Mouse (Mus musculus) heart, embryonic 14.5 days (tissue): Measurements from ENCODE around the gene Cops8. TPM values are rescaled to one million over a fixed set of nuclear protein-coding genes. Genes with fewer than 3 reads are reported as not detected.
A peak's percentile ranks its signal among the peaks of the same experiment; 100 is the strongest.

Source experiments
- ATAC-seq: fragments of 200-750 bp; cut with Nextera tagmentation; 2 replicates; pipeline ENCODE4 v1.8.0; 2017; ENCODE audit warnings: low read depth, moderate TSS enrichment; ENCODE audit not compliant: insufficient number of reproducible peaks, insufficient read depth, low FRiP score
- H3K27ac ChIP-seq, 2 experiments: fragments of 200-500 bp in 1 of 2; fragments of 300-500 bp in 1 of 2; sonication (generic) in 1 of 2; replicated peaks in 1 of 2; 2 replicates each; pipeline ENCODE4 v1.5.1; 2012 to 2014; ENCODE audit warnings: low read depth in 2 of 2, low read length in 2 of 2, control low read depth in 1 of 2, mild to moderate bottlenecking in 1 of 2, mixed read lengths in 1 of 2; ENCODE audit not compliant: control insufficient read depth in 1 of 2, insufficient read depth in 1 of 2
- H3K27me3 ChIP-seq: fragments of 300-500 bp; sonication (generic); 2 replicates; pipeline ENCODE4 v1.6.1; 2014; ENCODE audit warnings: mild to moderate bottlenecking, low read length, control low read depth; ENCODE audit not compliant: control insufficient read depth, insufficient read depth
- H3K36me3 ChIP-seq: fragments of 300-500 bp; sonication (generic); 2 replicates; pipeline ENCODE4 v1.6.1; 2014; ENCODE audit warnings: mild to moderate bottlenecking, control low read depth, low read length, mixed read lengths; ENCODE audit not compliant: control insufficient read depth, insufficient read depth
- H3K4me1 ChIP-seq, 2 experiments: fragments of 200-500 bp in 1 of 2; fragments of 300-500 bp in 1 of 2; sonication (generic) in 1 of 2; 2 replicates each; pipeline ENCODE4 v1.6.1; 2012 to 2014; ENCODE audit warnings: low read length in 2 of 2, control low read depth in 1 of 2, mixed read lengths in 1 of 2; ENCODE audit not compliant: control insufficient read depth in 2 of 2, insufficient read depth in 2 of 2
- H3K4me2 ChIP-seq: fragments of 300-500 bp; sonication (generic); 2 replicates; pipeline ENCODE4 v1.6.1; 2014; ENCODE audit warnings: mild to moderate bottlenecking, low read length
- H3K4me3 ChIP-seq, 2 experiments: fragments of 200-500 bp in 1 of 2; fragments of 300-500 bp in 1 of 2; sonication (generic) in 1 of 2; 2 replicates each; pipeline ENCODE4 v1.5.1; 2012 to 2014; ENCODE audit warnings: low read length in 2 of 2, mild to moderate bottlenecking in 2 of 2, control low read depth in 1 of 2, low read depth in 1 of 2, moderate library complexity in 1 of 2; ENCODE audit not compliant: control insufficient read depth in 1 of 2, insufficient read depth in 1 of 2
- H3K9ac ChIP-seq: fragments of 300-500 bp; sonication (generic); 2 replicates; pipeline ENCODE4 v1.6.1; 2014; ENCODE audit warnings: mild to moderate bottlenecking, low read length
- H3K9me3 ChIP-seq: fragments of 300-500 bp; sonication (generic); 2 replicates; pipeline ENCODE4 v1.6.1; 2016; ENCODE audit warnings: low read length, control low read depth; ENCODE audit not compliant: control insufficient read depth
- WGBS: fragments of 180-500 bp; shearing (Covaris S2); extraction: QIAGEN DNeasy Blood & Tissue Kit; methylation state at CpG from one replicate; pipeline ENCODE4 v1.1.7; 2014; 5-methylcytosine and 5-hydroxymethylcytosine counted together
- polyA plus RNA-seq: library from polyadenylated mRNA; unstranded; fragments of >200 nt; fragmentation: Nextera tagmentation; extraction: Ambion mirVana; gene quantifications from 2 replicates; pipeline ENCODE4 v1.2.1, GENCODE M21; 2014

The Cops8 gene
- 125 and 128 TPM in 2 replicates for polyA plus RNA-seq

DNA sequence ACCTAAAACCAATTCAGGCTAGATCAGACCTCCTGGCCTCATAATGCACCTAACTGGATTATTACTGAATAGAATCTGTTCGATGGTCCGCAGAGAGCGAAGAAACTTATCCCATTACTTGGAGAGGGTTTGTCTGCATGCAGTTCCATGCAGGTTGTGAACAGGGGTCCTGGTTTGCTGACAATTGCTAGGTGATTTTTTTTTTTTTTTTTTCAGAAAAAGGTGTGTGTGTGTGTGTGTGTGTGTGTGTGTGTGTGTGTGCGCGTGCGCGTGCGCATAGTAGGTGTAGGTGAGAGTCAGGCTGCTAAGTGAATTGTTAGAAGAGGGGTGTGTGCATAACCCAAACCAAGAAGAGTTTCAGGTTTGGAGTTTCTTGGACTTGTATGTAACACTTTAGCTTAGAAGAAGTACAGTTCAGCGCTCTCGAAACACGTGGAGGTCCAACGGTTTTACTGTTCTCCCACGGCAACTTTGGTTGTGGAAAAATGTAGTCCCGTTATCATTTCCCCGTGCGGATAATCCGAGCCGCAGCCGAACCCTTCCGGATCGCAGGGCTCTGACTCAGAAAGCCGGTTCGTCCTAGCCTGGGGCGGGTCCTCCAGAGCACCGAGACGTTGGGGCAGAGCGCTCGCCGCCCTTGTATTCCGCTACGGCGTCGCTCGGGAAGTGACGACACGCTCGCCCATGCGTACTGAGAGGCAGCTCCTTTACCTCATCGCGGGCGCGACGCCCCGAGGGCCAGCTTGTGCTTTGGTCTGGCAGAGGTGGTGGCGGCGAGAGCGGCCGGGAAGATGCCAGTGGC, at the start of gene Cops8:
Gene Cops8 (plus strand): TSS at position 223 of the 802 bp plus-strand sequence.
- WGBS: 5% methylated on average over 48 of the region's 48 CpGs
- peak within 1 kb of the TSS; percentile 92 for H3K9ac ChIP-seq
- H3K27me3 ChIP-seq: no peaks in the 10 kb centered on the region
- ATAC-seq: peak; percentile 95
- H3K9me3 ChIP-seq: no peaks in the 10 kb centered on the region
- H3K4me1 ChIP-seq: peaks cover 0 to 5% of the 10 kb centered on the region in 2 experiments; a peak in 1 of 4 replicates
- H3K36me3 ChIP-seq: peaks cover 28% of the 10 kb centered on the region
- H3K27ac ChIP-seq: peak within 1 kb of the TSS; percentile 61 to 76
- peak within 1 kb of the TSS; percentile 68 for H3K4me2 ChIP-seq
- H3K4me3 ChIP-seq: peak within 1 kb of the TSS; percentile 85 to 87

DNA sequence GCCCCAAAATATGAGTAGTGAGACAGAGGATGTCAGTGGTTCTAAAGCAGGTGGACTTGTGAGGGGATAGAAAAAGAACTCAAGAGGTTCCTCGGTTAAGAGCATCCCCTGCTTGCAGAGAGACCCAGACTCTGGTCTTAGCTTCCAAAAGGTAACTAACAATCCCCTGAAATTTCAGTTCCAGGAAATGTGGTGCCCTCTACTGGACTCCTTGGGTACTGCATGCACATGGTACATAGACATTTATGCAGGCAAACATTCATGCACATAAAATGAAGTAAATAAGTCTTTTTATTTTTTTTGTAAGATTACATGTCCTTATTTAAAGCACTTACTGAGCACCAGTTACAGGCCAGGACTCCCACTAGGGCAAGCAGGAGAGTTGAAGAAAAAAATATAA, 45.6 kb upstream of the Cops8 start:
- no peak for ATAC-seq
- no peaks in the 10 kb centered on the region for H3K36me3 ChIP-seq
- WGBS: 91% methylated on average over 1 of the region's 1 CpGs

DNA sequence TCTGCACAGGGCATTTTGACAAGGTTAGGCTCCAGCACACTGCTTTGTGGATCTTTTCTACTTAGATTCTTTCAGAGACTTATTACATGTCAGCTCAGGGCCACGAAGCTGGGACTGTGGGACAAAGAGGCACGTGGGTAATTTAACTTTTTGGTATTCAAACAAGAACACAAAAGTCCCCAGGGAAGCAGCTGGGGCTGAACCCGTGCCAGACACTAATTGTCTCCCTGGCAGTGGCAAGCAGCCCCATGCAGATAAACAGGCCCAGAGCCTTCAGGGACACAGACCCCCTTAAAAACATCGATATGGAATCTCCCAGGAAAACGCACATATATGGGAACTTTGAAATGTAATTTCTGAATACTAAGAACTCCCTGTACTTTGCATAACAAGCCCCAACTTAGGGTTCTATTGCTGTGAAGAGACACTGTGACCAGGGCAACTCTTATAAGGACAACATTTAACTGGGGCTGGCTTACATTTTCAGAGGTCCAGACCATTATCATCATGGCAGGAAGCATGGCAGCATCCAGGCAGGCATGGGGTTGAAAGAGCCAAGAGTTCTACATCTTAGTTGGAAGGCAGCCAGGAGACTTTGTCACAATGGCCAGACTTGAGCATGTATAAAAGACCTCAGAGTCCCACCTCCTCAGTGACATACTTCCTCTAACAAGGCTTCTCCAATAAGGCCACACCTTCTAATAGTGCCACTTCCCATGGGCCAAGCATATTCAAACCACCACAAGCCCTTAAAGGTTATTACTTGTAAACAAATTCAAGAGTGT, 41.6 kb upstream of the Cops8 start:
- WGBS: 72% methylated on average over 5 of the region's 5 CpGs
- no peaks in the 10 kb centered on the region for H3K36me3 ChIP-seq
- no peaks in the 10 kb centered on the region for H3K27me3 ChIP-seq
- H3K4me2 ChIP-seq: no peak overlapping the region
- H3K9ac ChIP-seq: no peak overlapping the region
- peaks cover 4% of the 10 kb centered on the region; the same call in 1 of the 2 replicates for H3K9me3 ChIP-seq
- H3K4me1 ChIP-seq: no peaks in the 10 kb centered on the region
- H3K4me3 ChIP-seq: no peak overlapping the region
- ATAC-seq: no peak
- H3K27ac ChIP-seq: no peak overlapping the region

More for the DNA sequence above, 45.6 kb upstream of the Cops8 start:
- Histone ChIP-seq H3K4me1 (no peaks in the 10 kb centered on the region; a peak in 1 of 4 replicates), H3K4me3 (no peak overlapping the region), H3K27me3 (no peaks in the 10 kb centered on the region), H3K4me2 (no peak overlapping the region), H3K9me3 (peaks cover 4% of the 10 kb centered on the region; the same call in 1 of the 2 replicates), H3K27ac (no peak overlapping the region), H3K9ac (no peak overlapping the region)

DNA sequence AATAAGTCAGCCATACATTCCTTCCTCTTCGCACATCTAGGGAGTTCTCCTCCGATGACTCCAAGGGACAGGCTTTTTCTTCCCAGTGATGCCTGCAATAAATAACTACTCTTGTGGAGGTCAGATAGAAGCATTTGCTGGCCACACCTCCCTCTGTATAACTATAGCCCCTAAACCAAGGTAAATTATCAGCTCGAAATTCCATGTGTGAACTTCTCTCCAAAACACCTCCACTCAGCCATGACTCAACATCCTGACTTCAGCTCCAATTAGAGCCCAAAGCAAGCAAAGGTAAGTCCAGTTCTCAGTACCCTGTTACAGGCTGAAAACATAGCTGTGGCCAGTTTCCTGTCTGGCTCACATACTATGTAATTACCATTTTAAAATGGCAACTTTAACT, 38.8 kb upstream of the Cops8 start:
- Histone ChIP-seq H3K27me3 (no peaks in the 10 kb centered on the region), H3K4me3 (no peak overlapping the region), H3K9ac (no peak overlapping the region), H3K4me1 (no peaks in the 10 kb centered on the region), H3K9me3 (no peaks in the 10 kb centered on the region), H3K27ac (no peak overlapping the region), H3K4me2 (no peak overlapping the region), H3K36me3 (no peaks in the 10 kb centered on the region)
- ATAC-seq: no peak
- 79% methylated on average over 3 of the region's 3 CpGs for WGBS

DNA sequence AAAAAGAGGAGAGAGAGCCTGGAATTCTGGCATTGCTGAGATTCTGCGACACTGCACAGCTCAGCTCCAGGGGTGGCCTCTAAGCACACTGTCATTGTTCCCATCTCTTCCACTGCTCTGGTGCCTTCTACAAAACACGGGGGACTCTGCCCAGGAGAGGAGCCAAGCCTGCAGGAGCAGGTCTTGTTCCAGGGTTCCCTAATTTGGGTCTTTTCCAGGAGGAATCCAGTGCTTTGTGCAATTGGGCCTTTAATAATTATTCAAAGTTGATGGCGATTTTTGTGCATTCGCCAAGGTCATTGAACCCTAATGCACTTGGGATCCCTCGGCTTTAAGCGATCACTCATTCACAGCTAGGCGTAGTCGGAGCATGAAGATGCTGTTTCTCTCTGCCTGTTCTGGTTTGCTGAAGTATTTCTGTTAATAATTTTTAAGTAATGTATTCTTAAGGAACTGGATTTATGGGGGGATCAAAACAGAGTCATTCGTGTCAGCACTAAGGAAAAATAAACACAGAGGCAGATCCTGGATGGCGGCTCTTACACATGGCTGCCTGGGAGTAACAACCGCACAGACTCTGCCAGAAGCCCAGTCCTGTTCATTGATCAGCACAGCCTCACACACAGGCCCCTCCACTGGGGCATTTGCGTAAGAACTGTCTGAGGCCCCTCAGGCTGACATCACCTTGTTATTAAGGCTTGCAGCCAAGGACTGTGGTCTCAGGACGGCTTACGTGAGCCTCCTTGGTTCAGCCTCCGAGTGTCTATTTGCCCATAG, 35.9 kb upstream of the Cops8 start:
- H3K27me3 ChIP-seq: no peaks in the 10 kb centered on the region
- no peak overlapping the region for H3K27ac ChIP-seq
- H3K4me1 ChIP-seq: no peaks in the 10 kb centered on the region
- no peak overlapping the region for H3K4me2 ChIP-seq
- 78% methylated on average over 15 of the region's 15 CpGs for WGBS
- H3K9me3 ChIP-seq: no peaks in the 10 kb centered on the region
- ATAC-seq: no peak
- H3K9ac ChIP-seq: no peak overlapping the region
- no peak overlapping the region for H3K4me3 ChIP-seq
- no peaks in the 10 kb centered on the region for H3K36me3 ChIP-seq

DNA sequence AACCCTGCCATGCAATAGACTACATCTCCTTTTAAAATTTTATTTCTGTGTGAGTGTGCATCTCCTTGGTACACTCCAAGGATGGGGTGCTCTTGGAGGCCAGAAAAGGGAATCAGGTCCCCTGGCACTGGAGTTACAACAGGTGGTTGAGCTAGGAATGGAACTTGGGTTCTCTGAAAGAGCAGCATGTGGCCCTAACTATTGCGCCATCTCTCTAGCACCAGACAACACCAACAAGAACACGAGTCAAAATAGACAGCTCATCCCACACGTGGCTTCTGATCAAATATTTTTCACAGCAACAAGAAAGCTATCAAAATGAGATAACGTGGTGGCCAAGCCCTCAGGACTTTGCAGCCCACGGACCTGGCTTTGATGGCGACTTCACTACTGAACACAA, 28.9 kb upstream of the Cops8 start:
- ATAC-seq: no peak
- 63% methylated on average over 6 of the region's 6 CpGs for WGBS

DNA sequence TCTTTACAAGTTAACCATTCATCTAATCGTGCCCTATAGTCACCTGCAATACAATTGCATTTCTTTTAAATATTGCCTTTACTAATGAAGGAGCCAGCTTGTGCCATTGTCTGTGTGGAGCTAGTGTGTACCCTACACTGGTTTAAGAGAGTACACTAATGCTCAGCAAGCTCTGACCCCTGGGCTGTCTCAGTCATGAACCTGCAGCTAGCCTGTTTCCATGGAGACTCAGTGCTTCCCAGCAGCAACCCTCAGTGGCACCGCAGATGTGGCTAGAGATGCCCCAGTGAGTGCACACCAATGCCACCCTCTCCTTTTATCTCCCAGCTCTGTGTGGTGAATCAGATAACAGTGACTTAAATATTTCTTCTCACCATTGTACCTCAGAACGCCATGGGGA, 27.9 kb upstream of the Cops8 start:
- Histone ChIP-seq H3K27me3 (no peaks in the 10 kb centered on the region), H3K36me3 (no peaks in the 10 kb centered on the region), H3K4me2 (no peak overlapping the region), H3K27ac (no peak overlapping the region), H3K9me3 (no peaks in the 10 kb centered on the region), H3K4me3 (no peak overlapping the region), H3K9ac (no peak overlapping the region), H3K4me1 (peaks cover 3% of the 10 kb centered on the region in 2 experiments; a peak in 2 of 4 replicates)
- WGBS: 59% methylated on average over 3 of the region's 3 CpGs
- ATAC-seq: no peak

More for the DNA sequence above, 28.9 kb upstream of the Cops8 start:
- Histone ChIP-seq H3K27ac (no peak overlapping the region), H3K4me3 (no peak overlapping the region), H3K9ac (no peak overlapping the region), H3K27me3 (no peaks in the 10 kb centered on the region), H3K36me3 (no peaks in the 10 kb centered on the region), H3K9me3 (no peaks in the 10 kb centered on the region), H3K4me2 (no peak overlapping the region), H3K4me1 (peaks cover 3% of the 10 kb centered on the region in 2 experiments; a peak in 2 of 4 replicates)
